Mouse (Mus musculus) embryonic facial prominence, embryonic 11.5 days (tissue): Measurements from ENCODE around the gene Uhmk1. TPM values are rescaled to one million over a fixed set of nuclear protein-coding genes. Genes with fewer than 3 reads are reported as not detected.

Experiments used
- ATAC-seq: fragments of 200-750 bp; cut with Nextera tagmentation; replicated peaks from 2 replicates; pipeline ENCODE4 v1.8.0; 2017; ENCODE audit warnings: low read depth; ENCODE audit not compliant: insufficient number of reproducible peaks, low FRiP score, low TSS enrichment
- DNase-seq: peaks from one replicate; pipeline ENCODE4 v3.0.0-alpha.2; 2015; ENCODE audit warnings: low spot score
- H3K27ac ChIP-seq: fragments of 300-500 bp; sonication (generic); replicated peaks from 2 replicates; pipeline ENCODE4 v1.5.1; 2014; ENCODE audit warnings: mild to moderate bottlenecking, low read depth, low read length, control low read depth
- H3K27me3 ChIP-seq: fragments of 300-500 bp; sonication (generic); 2 replicates; pipeline ENCODE4 v1.6.1; 2014; ENCODE audit warnings: mild to moderate bottlenecking, low read length, moderate library complexity, mixed read lengths; ENCODE audit not compliant: control insufficient read depth, insufficient read depth
- H3K36me3 ChIP-seq: fragments of 300-500 bp; sonication (generic); replicated peaks from 2 replicates; pipeline ENCODE4 v1.6.1; 2014; ENCODE audit warnings: low read depth, mild to moderate bottlenecking, low read length, moderate library complexity, mixed read lengths; ENCODE audit not compliant: control insufficient read depth, insufficient read depth
- H3K4me1 ChIP-seq: fragments of 300-500 bp; sonication (generic); 2 replicates; pipeline ENCODE4 v1.6.1; 2014; ENCODE audit warnings: low read length, mixed read lengths; ENCODE audit not compliant: control insufficient read depth, insufficient read depth
- H3K4me2 ChIP-seq: fragments of 300-500 bp; sonication (generic); 2 replicates; pipeline ENCODE4 v1.6.1; 2014; ENCODE audit warnings: low read depth, mild to moderate bottlenecking, control low read depth, low read length, moderate library complexity
- H3K4me3 ChIP-seq: fragments of 300-500 bp; sonication (generic); 2 replicates; pipeline ENCODE4 v1.5.1; 2014; ENCODE audit warnings: low read depth, low read length, control low read depth
- H3K9ac ChIP-seq: fragments of 300-500 bp; sonication (generic); replicated peaks from 2 replicates; pipeline ENCODE4 v1.6.1; 2014; ENCODE audit warnings: mild to moderate bottlenecking, control low read depth, low read length
- H3K9me3 ChIP-seq: fragments of 300-500 bp; sonication (generic); replicated peaks from 2 replicates; pipeline ENCODE4 v1.6.1; 2016; ENCODE audit warnings: mild to moderate bottlenecking, low read length, inconsistent platforms, mixed read lengths; ENCODE audit not compliant: control insufficient read depth
- WGBS: fragments of 180-500 bp; shearing (Covaris S2); extraction: QIAGEN DNeasy Blood & Tissue Kit; methylation state at CpG from one replicate; pipeline ENCODE4 v1.1.7; 2014; 5-methylcytosine and 5-hydroxymethylcytosine counted together
- polyA plus RNA-seq: library from polyadenylated mRNA; unstranded; fragments of >200 nt; fragmentation: Nextera tagmentation; extraction: Ambion mirVana; gene quantifications from 2 replicates; pipeline ENCODE4 v1.2.1, GENCODE M21; 2014

The Uhmk1 gene
- polyA plus RNA-seq, 1 experiment from 2014 or later = 14.0 TPM

DNA sequence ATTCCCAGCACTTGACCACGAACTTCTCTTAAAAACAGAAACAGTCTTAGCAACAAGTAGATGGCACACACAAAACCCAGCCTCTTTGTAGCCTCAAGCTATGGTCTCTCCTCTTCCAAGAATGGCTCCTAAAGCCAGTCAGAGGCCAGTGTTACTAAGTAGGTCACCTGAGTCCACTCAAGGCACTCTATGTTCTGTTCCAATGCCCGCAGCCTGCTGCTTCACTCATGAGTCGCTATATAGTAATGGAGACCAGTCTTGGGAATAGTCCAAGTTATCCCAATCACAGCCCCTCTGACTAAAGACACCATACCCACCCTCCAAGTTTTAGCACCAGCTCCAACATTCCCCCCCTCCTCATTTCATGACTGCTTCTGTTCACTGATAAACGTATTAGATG lies 69.6 kb downstream of the Uhmk1 start:
- H3K27ac ChIP-seq = no peak overlapping the region

More for the DNA sequence above, 69.6 kb downstream of the Uhmk1 start:
- no peaks in the 10 kb centered on the region for H3K4me1 ChIP-seq
- no peak overlapping the region for H3K9ac ChIP-seq
- no peak overlapping the region for H3K4me3 ChIP-seq
- DNase-seq = no peak
- no peaks in the 10 kb centered on the region for H3K36me3 ChIP-seq
- WGBS = 95% methylated on average over 4 of the region's 4 CpGs
- H3K27me3 ChIP-seq = no peaks in the 10 kb centered on the region
- ATAC-seq = no peak
- no peaks in the 10 kb centered on the region for H3K9me3 ChIP-seq
- no peak overlapping the region for H3K4me2 ChIP-seq

Other genes starting within 250 kb of the Uhmk1 start
- gene Hsd17b7, start 246.2 kb downstream of the Uhmk1 start, polyA plus RNA-seq = 15.7 and 16.1 TPM in 2 replicates
- gene Ddr2, start 104.6 kb downstream of the Uhmk1 start, polyA plus RNA-seq = 78.7 and 87.5 TPM in 2 replicates
- 66.3 and 71.4 TPM in 2 replicates for gene Uap1, start 40.4 kb downstream of the Uhmk1 start, polyA plus RNA-seq
- gene Sh2d1b2, start 17.4 kb upstream of the Uhmk1 start, polyA plus RNA-seq = 0.11 TPM in 1 of 2 replicates, not detected in the other
- not detected in 2 replicates for gene Sh2d1b1, start 61.9 kb upstream of the Uhmk1 start, polyA plus RNA-seq
- gene Gm7694, start 90.9 kb upstream of the Uhmk1 start, polyA plus RNA-seq = 1.4 and 1.7 TPM in 2 replicates
- 0.28 and 0.39 TPM in 2 replicates for gene Spata46, start 93.4 kb upstream of the Uhmk1 start, polyA plus RNA-seq